7 mouse cellular contexts compared by ENCODE assay signal in genomic region chr1:92180141-92181137, GRCm38 (mm10). TPM values are rescaled to one million over a fixed set of nuclear protein-coding genes. Genes with fewer than 3 reads are reported as not detected.
A peak's percentile ranks its signal among the peaks of the same experiment; 100 is the strongest.
DNase-seq lines count a peak whose midpoint lies in the region; ATAC-seq lines count a peak whose summit lies in the region.

No protein-coding gene starts in this region.

- ATAC-seq in embryonic facial prominence, embryonic 12.5 days (ENCODE audit: insufficient number of reproducible peaks, insufficient read depth, low FRiP score, low TSS enrichment) = peak; percentile 99
- ATAC-seq in limb, embryonic 11.5 days (ENCODE audit: insufficient number of reproducible peaks, low FRiP score, low TSS enrichment, low read depth) = peak; percentile 99
- ATAC-seq in midbrain, embryonic 14.5 days (ENCODE audit: low FRiP score, low TSS enrichment) = peak; percentile 97

- no peaks in the 10 kb centered on the region for H3K36me3 ChIP-seq in embryonic facial prominence, embryonic 12.5 days
- H3K36me3 ChIP-seq in limb, embryonic 11.5 days (ENCODE audit: control insufficient read depth, insufficient read depth, low read length) = no peaks in the 10 kb centered on the region
- H3K36me3 ChIP-seq in midbrain, embryonic 14.5 days (ENCODE audit: control insufficient read depth, insufficient read depth, low read length) = no peaks in the 10 kb centered on the region

- peak overlapping the region; percentile 97 for H3K27ac ChIP-seq in embryonic facial prominence, embryonic 12.5 days
- H3K27ac ChIP-seq in limb, embryonic 11.5 days (replicated peaks; ENCODE audit: low read depth, low read length) = peak overlapping the region; percentile 97
- H3K27ac ChIP-seq in midbrain, embryonic 14.5 days (replicated peaks; ENCODE audit: low read depth, low read length) = peak overlapping the region; percentile 97

- no peaks in the 10 kb centered on the region for H3K27me3 ChIP-seq in embryonic facial prominence, embryonic 12.5 days
- H3K27me3 ChIP-seq in limb, embryonic 11.5 days (ENCODE audit: control insufficient read depth, insufficient read depth, low read length) = no peaks in the 10 kb centered on the region
- no peaks in the 10 kb centered on the region for H3K27me3 ChIP-seq in midbrain, embryonic 14.5 days (ENCODE audit: control insufficient read depth, insufficient read depth, low read length)

- peak overlapping the region; percentile 84 for H3K4me3 ChIP-seq in embryonic facial prominence, embryonic 12.5 days
- peak overlapping the region; percentile 70 for H3K4me3 ChIP-seq in limb, embryonic 11.5 days (ENCODE audit: low read depth, low read length)
- H3K4me3 ChIP-seq in midbrain, embryonic 14.5 days (replicated peaks; ENCODE audit: low read depth, low read length) = peak overlapping the region; percentile 77

- peak overlapping the region; percentile 76 for H3K4me2 ChIP-seq in embryonic facial prominence, embryonic 12.5 days (replicated peaks)
- H3K4me2 ChIP-seq in limb, embryonic 11.5 days (ENCODE audit: low read depth, severe bottlenecking) = peak overlapping the region; percentile 73
- peak overlapping the region; percentile 79 for H3K4me2 ChIP-seq in midbrain, embryonic 14.5 days (ENCODE audit: low read length)

- peak overlapping the region; percentile 96 for H3K9ac ChIP-seq in embryonic facial prominence, embryonic 12.5 days
- peak overlapping the region; percentile 87 for H3K9ac ChIP-seq in limb, embryonic 11.5 days (ENCODE audit: low read length)
- H3K9ac ChIP-seq in midbrain, embryonic 14.5 days (replicated peaks; ENCODE audit: low read length) = peak overlapping the region; percentile 80

- peaks cover 22% of the 10 kb centered on the region for H3K4me1 ChIP-seq in embryonic facial prominence, embryonic 12.5 days
- peaks cover 17% of the 10 kb centered on the region for H3K4me1 ChIP-seq in limb, embryonic 11.5 days (ENCODE audit: control insufficient read depth, insufficient read depth, low read length)
- peaks cover 26% of the 10 kb centered on the region for H3K4me1 ChIP-seq in midbrain, embryonic 14.5 days (ENCODE audit: control insufficient read depth, insufficient read depth, low read length)

- peak; percentile 100 for DNase-seq in adrenal gland, postnatal 25 days
- DNase-seq in heart, adult 11 months = peak; percentile 100
- DNase-seq in kidney, adult 18-20 months = peak; percentile 100
- peak; percentile 100 for DNase-seq in limb, embryonic 11.5 days (ENCODE audit: low spot score)
- DNase-seq in midbrain, embryonic 14.5 days = peak; percentile 100
- peak; percentile 100 for DNase-seq in spleen, adult 18-20 months

- WGBS in embryonic facial prominence, embryonic 12.5 days = under 1% methylated on average over 88 of the region's 97 CpGs
- WGBS in limb, embryonic 11.5 days = under 1% methylated on average over 69 of the region's 97 CpGs
- under 1% methylated on average over 89 of the region's 97 CpGs for WGBS in midbrain, embryonic 14.5 days

- H3K9me3 ChIP-seq in embryonic facial prominence, embryonic 12.5 days = no peaks in the 10 kb centered on the region
- H3K9me3 ChIP-seq in limb, embryonic 11.5 days (ENCODE audit: control insufficient read depth, low read length) = no peaks in the 10 kb centered on the region
- H3K9me3 ChIP-seq in midbrain, embryonic 14.5 days (ENCODE audit: control insufficient read depth, low read length) = no peaks in the 10 kb centered on the region

RNA-seq across cellular contexts. Expression of gene Hdac4, which starts 15.1 kb away (rescaled TPM):
- 89.4 and 137 TPM in 2 replicates for total RNA-seq in adrenal gland, postnatal 25 days (2021)
- 24.2 and 30.7 TPM in 2 replicates for polyA plus RNA-seq in embryonic facial prominence, embryonic 12.5 days (2016; fragmentation: Nextera tagmentation; extraction: Ambion mirVana)
- polyA plus RNA-seq in limb, embryonic 11.5 days (2014; fragmentation: Nextera tagmentation; extraction: Ambion mirVana) = 24.2 and 31.7 TPM in 2 replicates
- polyA plus RNA-seq in midbrain, embryonic 14.5 days (2014; fragmentation: Nextera tagmentation; extraction: Ambion mirVana) = 22.7 and 27.0 TPM in 2 replicates

Comparison
In these comparisons a context has a peak if more than half of its experiments do, and no peak if none do; other contexts are left out.
1. Peak in every context shown above with its lines: DNase-seq, ATAC-seq, H3K4me3 ChIP-seq and H3K27ac ChIP-seq.